Mouse (Mus musculus) cerebellum, postnatal 36 days (tissue): ENCODE data around the gene Pbsn.
A peak's percentile ranks its signal among the peaks of the same experiment; 100 is the strongest.
"Not testable (repeated sequence)": the region's sequence is repeated elsewhere in the genome, so short reads cannot be mapped to it uniquely, and the experiment has no call there.

Experiments
- DNase-seq, 2 experiments: peaks; one replicate each; pipeline ENCODE4 v3.0.0; 2021 to 2022; ENCODE audit warnings: mixed read lengths in 2 of 2

Gene Pbsn

GRCm38 (mm10) chrX:77853523-77853922 is at the start of gene Pbsn:
Gene Pbsn (minus strand): TSS chrX:77853623.
- no peak for DNase-seq

- not testable (repeated sequence) for DNase-seq
These were observed 26.6 kb upstream of the Pbsn start for GRCm38 (mm10) chrX:77880033-77880432.

GRCm38 (mm10) chrX:77864458-77864857 is 11.0 kb upstream of the Pbsn start, which contains the start of gene Gm14744:
Gene Gm14744 (plus strand): TSS chrX:77864758.
- DNase-seq, result not testable (repeated sequence)

DNA sequence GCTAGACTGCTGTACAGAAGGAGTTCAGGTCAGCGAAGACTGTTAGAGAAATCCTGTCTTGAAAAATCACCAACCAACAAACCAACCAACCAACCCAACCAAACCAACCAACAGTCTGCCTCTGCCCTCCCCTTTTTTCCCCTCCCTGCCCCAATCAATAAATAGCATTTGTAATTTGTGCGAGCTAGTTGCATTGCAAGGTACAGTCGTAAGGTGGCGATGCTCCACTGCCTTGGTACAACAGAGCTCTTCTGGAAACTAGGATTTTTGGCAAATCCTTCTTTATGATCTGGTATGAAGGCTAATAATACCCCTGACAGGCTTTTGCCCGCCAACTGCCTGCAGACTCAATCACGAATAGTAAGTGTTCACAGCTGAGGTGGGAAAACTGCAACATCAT is 41.4 kb downstream of the Pbsn start:
- peak; percentile 7 to 32 for DNase-seq

DNA sequence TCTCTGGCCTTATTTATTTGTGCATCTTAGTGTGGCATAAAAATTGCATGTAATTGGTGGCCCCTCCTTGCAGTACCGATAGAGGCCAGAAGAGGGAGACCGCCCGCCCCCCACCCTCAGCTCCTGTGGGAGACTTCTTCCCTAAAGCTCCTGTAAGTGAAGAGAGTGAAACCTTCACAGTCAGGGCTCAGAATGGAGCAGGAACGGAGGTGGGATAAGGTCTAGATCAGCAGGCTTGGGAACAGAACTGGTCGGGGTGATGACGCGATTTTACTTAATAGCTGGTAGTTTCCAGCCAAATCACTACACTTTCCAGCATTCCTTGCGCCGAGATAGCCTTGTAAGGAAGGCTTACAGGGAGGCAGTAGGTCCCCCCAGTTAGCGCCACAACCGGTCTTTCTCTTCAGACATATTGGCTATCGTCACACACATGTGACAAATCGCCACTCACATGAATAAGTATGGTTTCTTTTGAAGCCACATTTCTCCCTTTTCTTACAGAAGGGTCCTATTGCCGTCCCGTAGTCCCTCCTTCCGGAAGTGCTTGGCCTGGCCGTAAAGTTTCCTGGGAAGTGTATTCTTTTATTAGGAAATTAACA is 42.7 kb downstream of the Pbsn start:
- DNase-seq, result peak; percentile 33 to 77

- peak in 1 of 2 experiments; percentile 17 for DNase-seq
These were observed 44.8 kb downstream of the Pbsn start for GRCm38 (mm10) chrX:77808602-77809001.

- no peak for DNase-seq
These were observed 51.1 kb downstream of the Pbsn start for GRCm38 (mm10) chrX:77802293-77802692.

DNA sequence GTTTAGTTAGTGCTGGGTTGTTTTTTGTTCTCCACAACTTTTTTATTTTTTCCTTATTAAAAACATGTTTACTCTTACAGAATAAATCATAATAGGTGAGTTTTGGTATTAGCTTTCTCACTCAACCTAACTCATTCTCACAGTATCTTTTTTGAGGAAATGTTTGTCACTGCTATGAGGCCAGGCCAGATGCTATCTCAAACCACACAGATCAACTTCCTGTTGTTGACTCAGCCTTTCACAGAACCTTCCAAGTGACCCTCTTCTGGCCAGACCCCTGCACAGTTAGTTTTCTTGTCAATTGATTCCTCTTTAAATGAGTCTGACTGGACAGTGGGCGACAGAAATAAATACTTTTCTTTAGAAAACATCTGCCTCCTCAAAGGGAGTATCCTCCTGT is 51.9 kb downstream of the Pbsn start:
- DNase-seq, result no peak

GRCm38 (mm10) chrX:77799554-77799953 is 53.9 kb downstream of the Pbsn start:
- no peak for DNase-seq

DNA sequence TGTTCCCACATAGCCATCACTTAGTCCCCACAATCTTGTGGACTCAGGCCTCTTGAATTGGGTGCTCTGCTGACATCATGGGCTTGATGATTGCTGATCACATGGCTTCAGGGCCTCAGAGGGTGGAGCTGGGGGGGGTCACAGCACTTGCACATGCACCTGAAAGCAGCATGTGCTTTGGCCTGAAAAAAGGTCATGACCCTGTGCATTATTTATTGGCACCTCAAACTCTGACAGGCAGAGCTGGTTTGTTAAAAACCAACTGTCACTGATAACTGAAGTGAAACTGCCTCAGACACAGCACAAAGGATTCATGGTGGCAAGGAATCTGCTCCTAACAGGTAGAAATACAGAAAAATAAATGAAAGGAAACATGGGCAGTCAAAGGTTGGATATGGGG is 55.6 kb downstream of the Pbsn start:
- no peak for DNase-seq

DNA sequence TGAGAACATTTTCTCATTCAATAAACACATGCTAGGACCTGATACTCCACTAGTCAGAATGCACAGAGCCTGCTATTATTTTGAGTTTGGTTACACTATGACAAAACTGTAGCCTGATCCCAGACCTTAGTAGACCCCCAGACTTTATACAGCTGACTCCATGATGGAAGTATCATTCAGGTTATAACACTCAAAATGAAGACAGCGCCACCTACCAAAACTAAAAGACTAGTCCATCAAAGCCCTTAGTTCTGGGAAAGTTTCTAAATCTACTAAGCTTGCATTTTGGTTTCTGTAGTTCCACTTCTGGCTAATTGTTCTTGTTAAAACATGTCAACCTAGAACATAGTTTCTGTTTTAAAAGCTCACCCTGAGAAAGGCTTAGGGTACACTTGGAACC is 56.5 kb downstream of the Pbsn start:
- DNase-seq, result no peak

DNA sequence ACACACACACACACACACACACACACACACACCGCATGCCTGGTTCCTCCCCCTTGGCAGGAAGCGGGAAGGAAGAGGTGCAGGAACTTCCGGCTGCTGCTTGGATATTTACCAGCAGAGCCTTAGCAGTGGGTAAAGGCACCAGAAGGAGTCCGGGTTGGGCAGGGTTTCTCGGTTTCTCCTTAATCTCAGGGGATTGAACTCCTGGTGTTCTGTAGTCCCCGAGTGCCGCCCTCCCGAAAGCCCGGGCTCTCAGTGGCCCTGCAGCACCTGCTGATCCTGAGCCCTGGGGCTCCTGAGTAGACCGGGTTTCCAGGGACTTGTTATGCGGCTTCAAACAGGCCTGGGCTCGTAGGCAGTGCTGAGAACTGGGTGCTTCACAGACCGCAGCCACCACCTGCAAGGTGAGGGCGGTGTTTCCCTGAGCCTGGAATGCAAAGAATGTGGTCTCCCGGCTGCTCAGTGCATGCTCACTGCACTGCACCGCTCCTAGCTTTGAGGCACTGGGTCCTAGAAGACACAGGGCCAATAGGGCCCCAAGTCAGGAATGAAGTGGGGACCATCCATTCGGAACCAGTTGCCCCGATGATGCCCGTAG is 57.1 kb downstream of the Pbsn start, which contains the start of gene Prkx:
Prkx (minus strand) TSS at position 41 of the 598 bp plus-strand sequence.
- DNase-seq, result peak in 1 of 2 experiments; percentile 58

DNA sequence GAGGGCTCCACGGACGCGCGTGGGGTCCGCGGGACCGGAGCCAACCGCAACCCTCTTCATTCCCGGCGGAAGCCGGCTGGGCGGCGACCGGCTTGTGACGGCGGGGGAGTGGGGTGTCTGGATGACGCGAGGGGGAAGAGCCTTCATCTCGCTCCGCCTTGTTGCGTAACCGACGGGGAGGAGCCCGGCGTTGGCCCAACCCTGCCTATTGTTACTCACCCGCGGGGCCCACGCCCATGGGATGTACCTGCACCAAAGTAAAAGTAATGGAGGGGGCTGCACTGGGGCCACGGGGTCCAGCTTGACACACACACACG is 57.6 kb downstream of the Pbsn start:
- peak; percentile 81 to 88 for DNase-seq

GRCm38 (mm10) chrX:77794962-77795857 is 58.2 kb downstream of the Pbsn start:
- peak in 1 of 2 experiments; percentile 27 for DNase-seq

DNA sequence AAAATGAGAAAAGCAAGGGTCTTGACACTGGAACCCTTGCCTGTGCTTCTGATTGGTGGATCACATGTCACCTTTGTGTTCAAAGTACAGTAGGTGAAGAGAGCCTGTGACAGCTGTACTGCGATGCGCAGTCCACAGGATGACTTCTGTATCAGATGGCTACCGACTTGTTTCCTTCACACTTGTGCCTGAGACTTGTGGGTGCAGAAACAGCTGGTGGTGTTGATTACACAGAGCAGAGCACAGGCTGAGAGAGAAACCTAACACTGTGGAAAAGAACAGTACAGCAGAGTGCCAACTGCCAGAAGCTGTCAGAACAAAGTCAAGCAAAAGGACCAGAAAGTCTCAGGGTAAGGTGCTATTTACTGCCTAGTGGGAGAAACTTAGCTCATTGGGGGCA is 64.7 kb downstream of the Pbsn start:
- no peak for DNase-seq
